Mouse (Mus musculus) kidney, adult 10 weeks (tissue): Measurements from ENCODE around the gene Styxl1. TPM values are rescaled to one million over a fixed set of nuclear protein-coding genes. Genes with fewer than 3 reads are reported as not detected.

Source experiments
- polyA plus RNA-seq: library from polyadenylated mRNA; stranded (reverse); fragments of 350-450 nt; fragmentation: Illumina TruSeq; extraction: RNeasy Lipid Tissue Mini Kit (QIAGEN cat#74804); gene quantifications from one replicate; pipeline ENCODE4 v1.2.3, GENCODE M21; 2014; ENCODE audit warnings: low read depth, low replicate concordance

Gene Styxl1
- polyA plus RNA-seq: not detected

GRCm38 (mm10) chr5:135777796-135778470 lies at the start of gene Styxl1:
Gene Styxl1 (minus strand): TSS chr5:135778385.

GRCm38 (mm10) chr5:135806555-135807262 lies 28.5 kb upstream of the Styxl1 start, which contains the start of gene Srrm3:
Gene Srrm3 (plus strand): TSS chr5:135806890.

DNA sequence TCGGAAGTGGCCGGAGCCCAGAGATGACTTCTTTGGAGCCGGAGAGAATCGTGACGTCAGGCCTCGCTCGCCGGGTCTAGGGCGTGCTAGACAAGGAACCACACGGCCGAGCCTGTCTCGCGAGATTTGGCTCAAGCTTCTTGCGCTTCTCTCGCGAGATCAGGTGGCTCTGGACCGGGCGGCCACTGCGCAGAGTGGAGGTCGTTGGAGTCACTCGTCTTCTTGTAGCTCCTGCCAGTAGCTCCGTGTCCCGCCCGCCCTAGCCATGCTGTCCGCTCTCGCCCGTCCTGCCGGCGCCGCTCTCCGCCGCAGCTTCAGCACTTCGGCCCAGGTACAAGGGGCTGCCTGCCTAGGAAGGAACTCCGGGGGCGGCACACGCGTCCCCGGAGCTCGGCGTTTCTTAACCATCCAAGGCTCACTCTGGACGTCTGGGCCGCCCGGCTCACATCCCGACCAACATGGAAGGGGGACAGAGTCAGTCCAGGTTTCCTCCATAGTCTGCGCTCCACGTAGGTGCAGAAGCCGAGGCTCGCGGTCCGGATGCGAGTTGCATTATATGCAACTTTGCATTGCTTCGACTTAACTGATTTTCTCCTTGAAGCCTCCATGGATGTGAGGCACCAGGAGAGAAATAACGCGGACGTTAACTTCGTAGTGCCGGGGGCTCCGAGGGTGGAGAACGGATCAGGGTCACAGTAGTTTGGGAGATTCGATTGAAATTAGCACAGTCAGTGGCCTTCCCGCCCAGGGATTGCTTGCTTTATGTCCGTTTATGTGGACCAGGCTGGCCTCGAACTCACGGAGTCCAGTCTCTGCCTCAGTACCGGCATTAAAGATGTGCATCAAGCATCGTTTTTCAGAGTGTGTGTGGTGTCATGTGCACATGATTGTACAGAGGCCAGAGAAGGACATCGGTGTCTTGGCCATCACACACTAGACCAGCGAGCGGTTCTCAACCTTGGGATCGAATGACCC lies 573 bp upstream of the Styxl1 start, which contains the start of gene Mdh2:
Gene Mdh2, plus strand, starts transcription at position 10 of the 975 bp plus-strand sequence.

GRCm38 (mm10) chr5:135743741-135744609 lies 34.2 kb downstream of the Styxl1 start, which contains the start of gene Tmem120a:
Gene Tmem120a (minus strand): TSS chr5:135744448.

Other genes with a start within 250 kb of the Styxl1 start
- 5.6 TPM for gene Hip1, start 233.3 kb downstream of the Styxl1 start, polyA plus RNA-seq
- gene Ccl26, start 214.8 kb downstream of the Styxl1 start, polyA plus RNA-seq: not detected
- gene Ccl24, start 205.3 kb downstream of the Styxl1 start, polyA plus RNA-seq: not detected
- gene Rhbdd2, start 145.8 kb downstream of the Styxl1 start, polyA plus RNA-seq: 12.2 TPM
- 61.0 TPM for gene Por, start 108.4 kb downstream of the Styxl1 start, polyA plus RNA-seq
- 10.0 TPM for gene Tmem120a, start 33.9 kb downstream of the Styxl1 start, polyA plus RNA-seq
- 72.0 TPM for gene Mdh2, start 95 bp upstream of the Styxl1 start, polyA plus RNA-seq
- not detected for gene Srrm3, start 28.5 kb upstream of the Styxl1 start, polyA plus RNA-seq
- gene Hspb1, start 109.5 kb upstream of the Styxl1 start, polyA plus RNA-seq: not detected
- 44.8 TPM for gene Ywhag, start 156.2 kb upstream of the Styxl1 start, polyA plus RNA-seq
- gene Ssc4d, start 196.1 kb upstream of the Styxl1 start, polyA plus RNA-seq: 0.40 TPM
- not detected for gene Zp3, start 201.7 kb upstream of the Styxl1 start, polyA plus RNA-seq
- 0.16 TPM for gene Dtx2, start 216.4 kb upstream of the Styxl1 start, polyA plus RNA-seq